Mouse (Mus musculus): ENCODE data around the gene Rmnd5a. TPM values are rescaled to one million over a fixed set of nuclear protein-coding genes. Genes with fewer than 3 reads are reported as not detected.

Gene Rmnd5a
- total and polyA plus RNA-seq, 3 experiments, result 23.4 to 40.6 (median 23.5) TPM

DNA sequence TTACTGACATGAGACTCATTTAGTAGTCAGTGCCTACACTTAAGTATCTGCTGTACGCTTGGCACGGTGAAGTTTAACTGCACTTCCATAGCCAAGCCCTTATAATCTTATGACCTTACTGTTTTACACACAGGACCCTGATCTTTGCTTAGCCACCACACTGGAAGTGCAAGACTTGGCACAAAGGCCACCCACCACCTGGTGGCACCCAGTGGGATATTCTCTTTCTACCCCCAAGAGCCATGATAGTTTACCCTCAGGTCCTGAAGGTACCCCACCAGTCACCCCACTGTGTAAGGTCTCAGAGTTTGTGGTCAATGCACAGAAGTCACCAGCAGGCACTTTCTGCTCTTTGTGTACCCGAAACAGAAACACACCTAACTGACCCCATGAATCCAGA, 89.2 kb downstream of the Rmnd5a start:
- no peak for DNase-seq (ENCODE audit: extremely low read depth)
- peaks cover 3% of the 10 kb centered on the region for H3K9me3 ChIP-seq (replicated peaks; ENCODE audit: low read length)
- no peak overlapping the region for H3K4me3 ChIP-seq (replicated peaks in 1 of 3; ENCODE audit: low read depth in 2 of 3, low read length in 2 of 3, poor library complexity in 1 of 3)
- dilution Hi-C loops (cut with MboI; ENCODE audit: extremely low pct_ligation_motif_present, extremely low pct_unique_long_range_greater_than_20kb, low sequenced_read_pairs) (no loop called here), in situ Hi-C loops (cut with MboI; ENCODE audit: low pct_ligation_motif_present, low pct_unique_long_range_greater_than_20kb, low sequenced_read_pairs) (no loop called here)
- no peaks in the 10 kb centered on the region for H3K36me3 ChIP-seq (replicated peaks in 1 of 2; ENCODE audit: control insufficient read depth in 1 of 2, insufficient read depth in 1 of 2, low read length in 1 of 2)
- H3K27me3 ChIP-seq (replicated peaks), result no peaks in the 10 kb centered on the region
- no peak for TF ChIP-seq IRF4 (IDR thresholded peaks at IDR 0.05; ENCODE audit: low read depth, low read length)
- no peak for TF ChIP-seq EP300 (IDR thresholded peaks at IDR 0.05; ENCODE audit: low read length)
- TF ChIP-seq ZC3H11A (IDR thresholded peaks at IDR 0.05; ENCODE audit: low read depth, low read length), result no peak
- TF ChIP-seq CTCF (conservative IDR thresholded peaks at IDR 0.05 in 1 of 2, IDR thresholded peaks at IDR 0.05 in 1 of 2; ENCODE audit: low read depth in 2 of 2, low read length in 2 of 2), result peak in 1 of 2 experiments; percentile 26; a peak in 2 of 4 replicates
- TF ChIP-seq BHLHE40 (IDR thresholded peaks at IDR 0.05; ENCODE audit: low read depth, low read length), result no peak
- no peak for TF ChIP-seq CHD1 (IDR thresholded peaks at IDR 0.05; ENCODE audit: low read depth, low read length)
- no peak for TF ChIP-seq TCF12 (IDR thresholded peaks at IDR 0.05; ENCODE audit: low read depth, low read length)
- peak; percentile 22; the same call in 1 of the 2 replicates for TF ChIP-seq SMC3 (IDR thresholded peaks at IDR 0.05; ENCODE audit: low read depth, low read length)
- no peak for TF ChIP-seq POLR2A (IDR thresholded peaks at IDR 0.05; ENCODE audit: low read depth, low read length)
- TF ChIP-seq RCOR1 (conservative IDR thresholded peaks at IDR 0.05; ENCODE audit: low read depth, low read length), result no peak
- no peak for TF ChIP-seq TBP (conservative IDR thresholded peaks at IDR 0.05; ENCODE audit: low read depth, low read length)
- TF ChIP-seq RAD21 (IDR thresholded peaks at IDR 0.05; ENCODE audit: low read depth, low read length), result no peak; the same call in 1 of the 2 replicates
- TF ChIP-seq JUND (conservative IDR thresholded peaks at IDR 0.05; ENCODE audit: low read depth, low read length), result no peak
- TF ChIP-seq CHD2 (IDR thresholded peaks at IDR 0.05; ENCODE audit: low read length), result no peak
- no peak for TF ChIP-seq NRF1 (IDR thresholded peaks at IDR 0.05; ENCODE audit: low read depth, low read length)
- no peak for TF ChIP-seq PAX5 (IDR thresholded peaks at IDR 0.05; ENCODE audit: low read length)
- TF ChIP-seq UBTF (IDR thresholded peaks at IDR 0.05; ENCODE audit: low read depth, low read length), result no peak
- peaks cover 0 to 8% of the 10 kb centered on the region in 2 experiments; a peak in 1 of 4 replicates for H3K4me1 ChIP-seq (ENCODE audit: control insufficient read depth in 1 of 2, insufficient read depth in 2 of 2)
- no peak overlapping the region for H3K9ac ChIP-seq (ENCODE audit: insufficient read depth, low read depth)
- H3K4me2 ChIP-seq (ENCODE audit: insufficient read depth, low read depth, poor library complexity, severe bottlenecking), result no peak overlapping the region
- no peaks in the 10 kb centered on the region for H3K79me2 ChIP-seq (replicated peaks; ENCODE audit: control insufficient read depth, extremely low read depth, insufficient read depth, poor library complexity, severe bottlenecking)
- H3K27ac ChIP-seq (ENCODE audit: insufficient read depth, low read depth), result no peak overlapping the region

GRCm38 (mm10) chr6:71348006-71348405, 92.4 kb downstream of the Rmnd5a start:
- in situ Hi-C loops (cut with MboI; ENCODE audit: low pct_ligation_motif_present, low pct_unique_long_range_greater_than_20kb, low sequenced_read_pairs) (no loop called here), dilution Hi-C loops (cut with MboI; ENCODE audit: extremely low pct_ligation_motif_present, extremely low pct_unique_long_range_greater_than_20kb, low sequenced_read_pairs) (no loop called here)
- Histone ChIP-seq H3K9ac (ENCODE audit: insufficient read depth, low read depth) (no peak overlapping the region), H3K4me2 (ENCODE audit: insufficient read depth, low read depth, poor library complexity, severe bottlenecking) (no peak overlapping the region), H3K4me3 (replicated peaks in 1 of 3; ENCODE audit: low read depth in 2 of 3, low read length in 2 of 3, poor library complexity in 1 of 3) (no peak overlapping the region), H3K79me2 (replicated peaks; ENCODE audit: control insufficient read depth, extremely low read depth, insufficient read depth, poor library complexity, severe bottlenecking) (no peaks in the 10 kb centered on the region), H3K36me3 (replicated peaks in 1 of 2; ENCODE audit: control insufficient read depth in 1 of 2, insufficient read depth in 1 of 2, low read length in 1 of 2) (no peaks in the 10 kb centered on the region), H3K27me3 (replicated peaks) (no peaks in the 10 kb centered on the region), H3K9me3 (replicated peaks; ENCODE audit: low read length) (peaks cover 3% of the 10 kb centered on the region), H3K4me1 (ENCODE audit: control insufficient read depth in 1 of 2, insufficient read depth in 2 of 2) (peaks cover 0 to 8% of the 10 kb centered on the region in 2 experiments; a peak in 1 of 4 replicates), H3K27ac (ENCODE audit: insufficient read depth, low read depth) (no peak overlapping the region)
- DNase-seq (ENCODE audit: extremely low read depth), result no peak
- TF ChIP-seq MAFK (IDR thresholded peaks at IDR 0.05; ENCODE audit: insufficient replicate concordance, low read length) (no peak), UBTF (IDR thresholded peaks at IDR 0.05; ENCODE audit: low read depth, low read length) (no peak), CTCF (conservative IDR thresholded peaks at IDR 0.05 in 1 of 2, IDR thresholded peaks at IDR 0.05 in 1 of 2; ENCODE audit: low read depth in 2 of 2, low read length in 2 of 2) (0 out of 4 replicates have a peak, but pooled peaks of 1 of the 2 experiments have one; percentile 13)
